Mouse (Mus musculus): ENCODE results near the gene Tmem259. TPM values are rescaled to one million over a fixed set of nuclear protein-coding genes. Genes with fewer than 3 reads are reported as not detected.

Tmem259 gene
- polyA plus RNA-seq, 1 experiment from 2014 or later, result 21.4 TPM

DNA sequence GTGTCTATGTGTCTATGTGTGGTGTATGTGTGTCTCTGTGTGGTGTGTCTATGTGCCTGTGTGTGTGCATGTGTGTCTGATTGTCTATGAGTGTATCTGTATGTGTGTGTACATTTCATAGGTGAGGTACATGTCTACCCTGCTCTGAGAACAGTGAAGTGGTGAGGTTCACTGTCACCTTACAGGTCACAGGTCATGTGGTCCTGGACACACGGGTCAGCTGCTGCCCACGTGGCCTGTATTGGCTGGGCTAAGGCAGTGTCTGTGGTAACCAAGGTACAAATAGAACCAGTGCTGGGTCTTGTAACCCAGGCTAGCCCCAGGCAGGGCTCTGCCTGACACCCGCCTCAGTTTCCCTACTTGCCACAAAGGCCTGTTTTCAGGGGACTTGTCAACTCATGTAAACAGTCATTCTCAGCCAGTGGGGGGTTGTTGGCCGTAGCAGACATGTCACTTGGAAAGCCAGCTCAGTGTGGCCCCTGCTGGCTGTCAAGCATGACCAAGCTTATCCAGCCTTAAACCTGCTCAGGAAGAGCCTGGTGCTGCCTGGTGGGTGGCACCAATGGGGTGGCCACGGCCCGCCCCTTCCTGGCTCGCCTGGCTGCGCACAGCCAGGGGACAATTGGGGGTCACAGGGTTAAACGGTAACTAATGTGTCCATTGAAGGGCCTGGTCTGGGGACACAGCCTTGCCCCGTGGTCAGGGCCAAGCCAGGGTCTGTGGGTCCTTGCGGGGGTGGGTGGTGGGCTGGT is 46.2 kb downstream of the Tmem259 start:
- 36% methylated on average over 11 of the region's 11 CpGs for WGBS
- no peak overlapping the region for H3K4me3 ChIP-seq
- ATAC-seq (ENCODE audit: low read depth), result no peak
- peak overlapping the region; percentile 41; the same call in 1 of the 2 replicates for H3K9ac ChIP-seq
- no peak overlapping the region for H3K27ac ChIP-seq (replicated peaks)
- H3K27me3 ChIP-seq, result no peaks in the 10 kb centered on the region
- H3K9me3 ChIP-seq, result no peaks in the 10 kb centered on the region
- H3K4me1 ChIP-seq (replicated peaks), result peaks cover 53% of the 10 kb centered on the region
- H3K36me3 ChIP-seq, result peaks cover 39% of the 10 kb centered on the region
- H3K4me2 ChIP-seq, result no peak overlapping the region

GRCm38 (mm10) chr10:79936911-79937441 is 47.2 kb downstream of the Tmem259 start:
- peak overlapping the region; percentile 27; the same call in 1 of the 2 replicates for H3K4me2 ChIP-seq
- H3K9ac ChIP-seq, result peak overlapping the region; percentile 41; the same call in 1 of the 2 replicates
- peak overlapping the region; percentile 61 for H3K27ac ChIP-seq (replicated peaks)
- peaks cover 62% of the 10 kb centered on the region for H3K4me1 ChIP-seq (replicated peaks)
- H3K36me3 ChIP-seq, result peaks cover 45% of the 10 kb centered on the region
- H3K27me3 ChIP-seq, result no peaks in the 10 kb centered on the region
- WGBS, result 51% methylated on average over 27 of the region's 27 CpGs
- H3K9me3 ChIP-seq, result no peaks in the 10 kb centered on the region
- ATAC-seq (ENCODE audit: low read depth), result peak; percentile 26; the same call in 1 of the 2 replicates
- H3K4me3 ChIP-seq, result no peak overlapping the region

- peak overlapping the region; percentile 27; the same call in 1 of the 2 replicates for H3K4me2 ChIP-seq
- no peak for ATAC-seq (ENCODE audit: low read depth)
- H3K9ac ChIP-seq, result no peak overlapping the region
- H3K9me3 ChIP-seq, result no peaks in the 10 kb centered on the region
- H3K27ac ChIP-seq (replicated peaks), result peak overlapping the region; percentile 61
- no peaks in the 10 kb centered on the region for H3K27me3 ChIP-seq
- WGBS, result 75% methylated on average over 10 of the region's 10 CpGs
- no peak overlapping the region for H3K4me3 ChIP-seq
- peaks cover 68% of the 10 kb centered on the region for H3K4me1 ChIP-seq (replicated peaks)
- peaks cover 46% of the 10 kb centered on the region for H3K36me3 ChIP-seq
Measured at GRCm38 (mm10) chr10:79936284-79936910, 47.7 kb downstream of the Tmem259 start.

DNA sequence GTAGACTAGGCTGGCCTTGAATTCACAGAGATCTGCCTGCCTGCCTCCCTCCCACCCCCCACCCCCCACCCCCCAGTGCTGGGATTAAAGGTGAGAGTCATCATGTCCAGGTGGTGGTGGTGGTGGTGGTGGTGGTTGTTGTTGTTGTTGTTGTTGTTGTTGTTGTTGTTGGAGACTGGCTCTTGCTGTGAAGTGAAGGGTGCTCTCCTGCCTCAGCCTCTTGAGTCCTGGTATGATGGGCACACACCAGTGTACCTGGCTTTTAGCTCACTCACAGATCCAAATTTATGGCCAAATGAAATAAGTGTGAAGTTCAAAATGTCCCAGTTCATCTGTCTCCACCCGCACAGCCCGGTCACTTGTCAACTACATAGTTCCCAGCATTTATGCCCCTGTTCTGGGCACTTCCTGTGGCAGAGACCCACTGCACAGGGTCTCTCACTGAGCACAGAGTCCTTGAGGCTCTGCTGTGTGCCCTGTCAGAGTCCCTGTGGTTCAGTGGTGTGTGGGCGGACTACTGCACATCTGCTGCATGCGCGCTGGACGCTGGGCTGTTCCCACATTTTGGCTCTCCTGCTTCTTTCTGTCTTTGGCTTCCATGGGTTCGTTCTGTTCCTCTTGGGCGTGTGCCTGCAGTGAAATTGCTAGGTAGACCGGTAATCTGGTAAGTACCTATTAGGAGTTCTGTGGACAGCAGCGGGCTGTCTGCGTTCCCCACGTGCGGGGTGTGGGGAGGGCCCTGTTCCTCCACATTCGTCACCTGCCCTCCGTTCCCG is 49.1 kb downstream of the Tmem259 start:
- Histone ChIP-seq H3K36me3 (peaks cover 47% of the 10 kb centered on the region), H3K9ac (no peak overlapping the region), H3K9me3 (no peaks in the 10 kb centered on the region), H3K27ac (replicated peaks) (peak overlapping the region; percentile 80), H3K4me2 (no peak overlapping the region), H3K4me3 (no peak overlapping the region), H3K4me1 (replicated peaks) (peaks cover 82% of the 10 kb centered on the region), H3K27me3 (no peaks in the 10 kb centered on the region)
- WGBS, result 89% methylated on average over 16 of the region's 16 CpGs
- ATAC-seq (ENCODE audit: low read depth), result no peak

DNA sequence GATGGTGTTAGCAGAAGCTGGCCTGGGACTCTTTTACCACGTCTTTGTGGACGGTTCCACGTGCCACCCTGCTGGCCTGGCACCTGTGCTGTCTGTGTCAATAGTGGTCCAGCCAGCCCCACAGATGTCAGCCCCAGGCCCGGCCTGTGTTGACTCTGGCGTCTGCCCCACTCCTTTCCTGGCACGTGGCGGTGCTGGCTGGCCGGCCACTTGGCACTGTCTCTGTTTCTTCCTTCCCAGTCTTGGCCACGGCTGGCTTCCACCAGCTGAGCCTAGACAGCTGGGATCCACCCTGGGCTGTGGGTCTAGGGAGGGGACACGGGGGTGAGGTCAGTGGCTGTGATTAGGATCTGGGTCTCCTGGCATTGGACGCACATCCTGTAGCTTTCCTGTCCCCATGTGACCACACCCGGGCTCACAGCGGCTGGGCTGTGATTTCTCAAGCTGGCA is 49.8 kb downstream of the Tmem259 start:
- no peak overlapping the region; the same call in 1 of the 2 replicates for H3K9ac ChIP-seq
- no peaks in the 10 kb centered on the region for H3K9me3 ChIP-seq
- H3K4me1 ChIP-seq (replicated peaks), result peaks cover 89% of the 10 kb centered on the region
- 0 out of 2 replicates have a peak, but pooled peaks have one; percentile 15 for ATAC-seq (ENCODE audit: low read depth)
- H3K4me3 ChIP-seq, result no peak overlapping the region
- no peak overlapping the region for H3K4me2 ChIP-seq
- whole genome bisulfite sequencing, result 51% methylated on average over 13 of the region's 13 CpGs
- peak overlapping the region; percentile 80 for H3K27ac ChIP-seq (replicated peaks)
- peaks cover 47% of the 10 kb centered on the region for H3K36me3 ChIP-seq
- no peaks in the 10 kb centered on the region for H3K27me3 ChIP-seq

- H3K4me1 ChIP-seq (replicated peaks), result peaks cover 94% of the 10 kb centered on the region
- WGBS, result 27% methylated on average over 6 of the region's 6 CpGs
- no peak for ATAC-seq (ENCODE audit: low read depth)
- no peak overlapping the region for H3K4me2 ChIP-seq
- H3K36me3 ChIP-seq, result peaks cover 47% of the 10 kb centered on the region
- peak overlapping the region; percentile 38; the same call in 1 of the 2 replicates for H3K9ac ChIP-seq
- no peak overlapping the region for H3K4me3 ChIP-seq
- no peaks in the 10 kb centered on the region for H3K27me3 ChIP-seq
- peak overlapping the region; percentile 80 for H3K27ac ChIP-seq (replicated peaks)
- no peaks in the 10 kb centered on the region for H3K9me3 ChIP-seq
Measured at GRCm38 (mm10) chr10:79933861-79934260, 50.3 kb downstream of the Tmem259 start.

DNA sequence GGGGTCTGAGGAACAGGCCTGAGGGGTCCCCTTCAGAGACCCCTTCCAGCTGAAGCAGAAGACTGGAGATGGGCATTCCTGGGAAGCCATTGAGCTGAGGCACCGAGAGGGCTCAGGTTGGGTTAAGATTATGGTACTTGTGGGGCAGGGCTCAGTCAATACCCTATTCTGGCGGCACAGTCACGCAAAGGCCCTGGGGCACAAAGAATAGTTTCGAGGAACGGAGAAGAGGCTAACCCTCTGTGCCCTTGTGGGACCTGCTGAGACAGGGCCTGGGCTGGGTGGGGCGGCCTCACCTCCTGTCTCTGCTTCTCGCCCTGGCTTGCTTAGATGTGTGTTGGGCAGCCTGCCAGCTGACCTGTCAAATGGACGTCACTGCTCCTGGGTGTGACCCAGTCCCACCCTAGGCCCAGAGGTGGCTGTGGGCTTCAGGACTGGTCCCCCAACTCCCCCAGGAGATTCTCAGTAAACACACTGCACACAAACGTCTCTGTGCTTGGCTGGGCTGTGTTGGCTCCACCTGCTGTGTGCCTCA is 50.9 kb downstream of the Tmem259 start:
- H3K9ac ChIP-seq, result peak overlapping the region; percentile 43; the same call in 1 of the 2 replicates
- no peak overlapping the region; the same call in 1 of the 2 replicates for H3K4me2 ChIP-seq
- peaks cover 95% of the 10 kb centered on the region for H3K4me1 ChIP-seq (replicated peaks)
- ATAC-seq (ENCODE audit: low read depth), result no peak
- peaks cover 47% of the 10 kb centered on the region for H3K36me3 ChIP-seq
- no peaks in the 10 kb centered on the region for H3K9me3 ChIP-seq
- H3K27ac ChIP-seq (replicated peaks), result peak overlapping the region; percentile 80
- 62% methylated on average over 9 of the region's 9 CpGs for WGBS
- H3K27me3 ChIP-seq, result no peaks in the 10 kb centered on the region
- H3K4me3 ChIP-seq, result no peak overlapping the region

DNA sequence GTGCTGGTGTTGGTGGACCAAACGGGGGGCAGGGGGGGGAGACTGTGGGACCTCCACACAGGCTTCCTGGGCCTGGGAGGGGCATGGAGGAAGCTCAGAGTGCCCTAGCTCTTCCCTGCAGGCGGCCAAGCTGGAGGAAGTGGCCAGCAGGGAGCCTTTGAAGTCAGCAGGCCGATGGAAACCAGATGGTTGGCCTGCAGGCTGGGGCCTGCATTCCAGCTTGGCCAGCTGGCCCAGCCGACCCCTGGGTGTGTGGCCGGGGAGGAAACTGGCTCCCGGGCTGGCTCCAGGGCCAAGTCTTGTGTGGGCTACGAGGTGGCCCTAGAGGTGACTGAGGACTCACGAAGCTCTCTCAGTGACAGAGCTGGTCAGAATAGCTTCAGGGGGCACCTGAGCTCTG is 51.4 kb downstream of the Tmem259 start:
- H3K4me2 ChIP-seq, result peak overlapping the region; percentile 22
- H3K4me3 ChIP-seq, result no peak overlapping the region
- ATAC-seq (ENCODE audit: low read depth), result no peak
- no peaks in the 10 kb centered on the region for H3K27me3 ChIP-seq
- peaks cover 43% of the 10 kb centered on the region for H3K36me3 ChIP-seq
- H3K27ac ChIP-seq (replicated peaks), result peak overlapping the region; percentile 80
- no peaks in the 10 kb centered on the region for H3K9me3 ChIP-seq
- H3K9ac ChIP-seq, result peak overlapping the region; percentile 43; the same call in 1 of the 2 replicates
- 15% methylated on average over 8 of the region's 8 CpGs for WGBS
- H3K4me1 ChIP-seq (replicated peaks), result peaks cover 90% of the 10 kb centered on the region

DNA sequence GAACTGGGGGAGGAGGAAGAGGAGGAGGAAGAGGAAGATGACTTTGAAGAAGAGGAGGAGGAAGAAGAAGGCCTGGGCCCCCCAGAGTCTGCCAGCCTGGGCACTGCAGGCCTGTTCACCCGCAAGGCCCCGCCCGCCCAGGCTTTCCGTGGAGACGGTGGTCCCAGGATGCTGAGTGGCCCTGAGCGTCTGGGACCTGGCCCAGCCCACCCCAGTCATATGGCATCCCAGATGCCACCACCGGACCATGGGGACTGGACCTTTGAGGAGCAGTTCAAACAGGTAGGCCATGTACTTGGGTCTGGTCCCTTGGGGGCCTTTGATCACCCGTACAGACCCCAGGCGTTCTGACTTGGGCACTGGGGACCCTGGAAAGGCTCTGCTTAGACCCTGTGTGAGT is 52.3 kb downstream of the Tmem259 start:
- Histone ChIP-seq H3K4me2 (0 out of 2 replicates have a peak overlapping the region, but pooled peaks have one; percentile 22), H3K9ac (no peak overlapping the region), H3K9me3 (no peaks in the 10 kb centered on the region), H3K4me1 (replicated peaks) (peaks cover 81% of the 10 kb centered on the region), H3K27ac (replicated peaks) (0 out of 2 replicates have a peak overlapping the region, but pooled peaks have one; percentile 80), H3K36me3 (peaks cover 42% of the 10 kb centered on the region), H3K27me3 (no peaks in the 10 kb centered on the region), H3K4me3 (no peak overlapping the region)
- 81% methylated on average over 9 of the region's 9 CpGs for WGBS
- ATAC-seq (ENCODE audit: low read depth), result no peak

GRCm38 (mm10) chr10:79930826-79931186 is 53.3 kb downstream of the Tmem259 start:
- H3K9ac ChIP-seq, result peak overlapping the region; percentile 94; the same call in 1 of the 2 replicates
- no peak overlapping the region for H3K4me3 ChIP-seq
- 51% methylated on average over 16 of the region's 16 CpGs for WGBS
- H3K4me2 ChIP-seq, result peak overlapping the region; percentile 76; the same call in 1 of the 2 replicates
- no peak for ATAC-seq (ENCODE audit: low read depth)
- peak overlapping the region; percentile 49; the same call in 1 of the 2 replicates for H3K27ac ChIP-seq (replicated peaks)
- no peaks in the 10 kb centered on the region for H3K27me3 ChIP-seq
- H3K4me1 ChIP-seq (replicated peaks), result peaks cover 79% of the 10 kb centered on the region
- H3K36me3 ChIP-seq, result peaks cover 40% of the 10 kb centered on the region
- H3K9me3 ChIP-seq, result no peaks in the 10 kb centered on the region

All from neural tube, embryonic 13.5 days (tissue).